Mouse (Mus musculus) brain, embryonic 14.5 days (tissue): ENCODE data around the gene Frem2.

Experiments used
- CTCF ChIP-seq: fragments of 200-500 bp; IDR thresholded peaks from 2 replicates; pipeline ENCODE4 v1.5.1; 2012; ENCODE audit warnings: inconsistent platforms, mild to moderate bottlenecking, moderate library complexity, borderline replicate concordance; ENCODE audit not compliant: insufficient read depth, insufficient read length; ENCODE audit errors: extremely low read depth
- POLR2A ChIP-seq: fragments of 200-500 bp; IDR thresholded peaks from 2 replicates; pipeline ENCODE4 v1.6.1; 2012; ENCODE audit warnings: mild to moderate bottlenecking, inconsistent platforms, borderline replicate concordance; ENCODE audit not compliant: poor library complexity, insufficient read depth, insufficient read length, severe bottlenecking; ENCODE audit errors: extremely low read depth

DNA sequence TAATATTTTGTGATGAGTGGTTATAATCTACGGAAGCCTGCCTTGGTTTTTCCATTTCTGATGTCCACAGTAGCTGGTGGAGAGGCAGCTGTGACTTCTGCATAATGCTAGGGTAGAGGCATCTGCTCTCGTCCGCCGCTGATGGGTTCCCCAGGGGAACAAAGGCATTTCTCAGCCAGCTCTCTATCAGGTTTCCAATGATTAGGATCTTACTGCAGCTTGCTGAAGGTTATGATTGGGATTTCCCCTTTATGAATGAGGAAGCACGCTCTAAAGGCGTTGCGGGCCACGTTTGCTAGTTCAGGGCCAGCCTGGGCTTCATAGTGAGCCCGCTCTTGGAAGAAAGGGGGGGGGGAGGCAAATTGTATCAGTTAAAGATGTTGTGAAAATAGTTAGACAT, 190.7 kb downstream of the Frem2 start:
- TF ChIP-seq CTCF (no peak), POLR2A (no peak)
